Mouse (Mus musculus) CH12.LX (cell line): Measurements from ENCODE around the gene Fam178b. TPM values are rescaled to one million over a fixed set of nuclear protein-coding genes. Genes with fewer than 3 reads are reported as not detected.

Experiments
- DNase-seq: peaks from one replicate; pipeline ENCODE4 v3.0.0-alpha.2; 2013; ENCODE audit errors: extremely low read depth
- H3K27ac ChIP-seq: 2 replicates; pipeline ENCODE4 v1.5.1; 2012; ENCODE audit warnings: low read depth, mild to moderate bottlenecking, control low read depth, moderate library complexity; ENCODE audit not compliant: insufficient read depth
- H3K27me3 ChIP-seq: replicated peaks from 2 replicates; pipeline ENCODE3; 2012; ENCODE audit warnings: inconsistent platforms
- H3K36me3 ChIP-seq, 2 experiments: replicated peaks in 1 of 2; 2 replicates each; pipeline versions ENCODE3 to v1.6.1; 2012; ENCODE audit warnings: inconsistent platforms in 1 of 2, low read length in 1 of 2, mild to moderate bottlenecking in 1 of 2, mixed read lengths in 1 of 2, moderate library complexity in 1 of 2; ENCODE audit not compliant: control insufficient read depth in 1 of 2, insufficient read depth in 1 of 2
- H3K4me1 ChIP-seq, 2 experiments: 2 replicates each; pipeline ENCODE4 v1.6.1; 2012; ENCODE audit warnings: inconsistent platforms in 1 of 2, moderate library complexity in 1 of 2; ENCODE audit not compliant: insufficient read depth in 2 of 2, control insufficient read depth in 1 of 2
- H3K4me2 ChIP-seq: 2 replicates; pipeline ENCODE4 v1.6.1; 2012; ENCODE audit warnings: low read depth, mild to moderate bottlenecking, control low read depth; ENCODE audit not compliant: poor library complexity, insufficient read depth, severe bottlenecking
- H3K4me3 ChIP-seq, 3 experiments: fragments of 150-350 bp in 1 of 3; sonication (generic) in 1 of 3; replicated peaks in 1 of 3; 2 replicates each; pipeline versions ENCODE3 to v1.5.1; 2011 to 2012; ENCODE audit warnings: low read depth in 2 of 3, low read length in 2 of 3, mild to moderate bottlenecking in 2 of 3, moderate library complexity in 2 of 3, control low read depth in 1 of 3, improper control_type of control experiment in 1 of 3, inconsistent platforms in 1 of 3, mixed read lengths in 1 of 3; ENCODE audit not compliant: poor library complexity in 1 of 3
- H3K79me2 ChIP-seq: replicated peaks from 2 replicates; pipeline ENCODE4 v1.6.1; 2012; ENCODE audit warnings: mild to moderate bottlenecking, moderate library complexity; ENCODE audit not compliant: control insufficient read depth, poor library complexity, insufficient read depth, severe bottlenecking; ENCODE audit errors: extremely low read depth
- H3K9ac ChIP-seq: 2 replicates; pipeline ENCODE4 v1.6.1; 2012; ENCODE audit warnings: low read depth, mild to moderate bottlenecking, control low read depth, moderate library complexity; ENCODE audit not compliant: insufficient read depth
- H3K9me3 ChIP-seq: replicated peaks from 2 replicates; pipeline ENCODE3; 2012; ENCODE audit warnings: low read length, inconsistent platforms, mixed read lengths
- BHLHE40 ChIP-seq: IDR thresholded peaks from 2 replicates; pipeline ENCODE4 v1.6.1; 2011; ENCODE audit warnings: mild to moderate bottlenecking, low read depth, low read length, improper control_type of control experiment
- CHD1 ChIP-seq: IDR thresholded peaks from 2 replicates; pipeline ENCODE4 v1.6.1; 2012; ENCODE audit warnings: low read depth, low read length, improper control_type of control experiment, inconsistent platforms
- CHD2 ChIP-seq: IDR thresholded peaks from 2 replicates; pipeline ENCODE4 v1.6.1; 2011; ENCODE audit warnings: low read length, improper control_type of control experiment
- CTCF ChIP-seq, 2 experiments: IDR thresholded peaks in 1 of 2; conservative IDR thresholded peaks in 1 of 2; 2 replicates each; pipeline ENCODE4 v1.5.1; 2011 to 2012; ENCODE audit warnings: low read depth in 2 of 2, low read length in 2 of 2, improper control_type of control experiment in 1 of 2, inconsistent platforms in 1 of 2, mild to moderate bottlenecking in 1 of 2, moderate library complexity in 1 of 2
- ELF1 ChIP-seq: IDR thresholded peaks from 2 replicates; pipeline ENCODE4 v1.6.1; 2014; ENCODE audit warnings: low read depth, mild to moderate bottlenecking, inconsistent platforms, low read length, improper control_type of control experiment
- EP300 ChIP-seq: IDR thresholded peaks from 2 replicates; pipeline ENCODE4 v1.6.1; 2011; ENCODE audit warnings: low read length, improper control_type of control experiment
- ETS1 ChIP-seq: conservative IDR thresholded peaks from 2 replicates; pipeline ENCODE4 v1.6.1; 2012; ENCODE audit warnings: low read depth, mild to moderate bottlenecking, inconsistent platforms, low read length, improper control_type of control experiment, moderate library complexity
- GABPA ChIP-seq: IDR thresholded peaks from 2 replicates; pipeline ENCODE4 v1.6.1; 2012; ENCODE audit warnings: low read depth, low read length, improper control_type of control experiment, inconsistent platforms; ENCODE audit not compliant: insufficient replicate concordance
- HCFC1 ChIP-seq: IDR thresholded peaks from 2 replicates; pipeline ENCODE4 v1.6.1; 2012; ENCODE audit warnings: low read depth, mild to moderate bottlenecking, inconsistent platforms, low read length, improper control_type of control experiment
- JUN ChIP-seq: IDR thresholded peaks from 2 replicates; pipeline ENCODE4 v1.6.1; 2011; ENCODE audit warnings: low read depth, mild to moderate bottlenecking, low read length, improper control_type of control experiment, moderate library complexity; ENCODE audit not compliant: insufficient read depth
- JUND ChIP-seq: conservative IDR thresholded peaks from 2 replicates; pipeline ENCODE4 v1.6.1; 2011; ENCODE audit warnings: low read depth, low read length, improper control_type of control experiment
- KAT2A ChIP-seq: IDR thresholded peaks from 2 replicates; pipeline ENCODE4 v1.6.1; 2012; ENCODE audit warnings: low read length, improper control_type of control experiment, inconsistent platforms; ENCODE audit not compliant: insufficient replicate concordance
- MAFK ChIP-seq: IDR thresholded peaks from 2 replicates; pipeline ENCODE4 v1.6.1; 2011; ENCODE audit warnings: low read length, improper control_type of control experiment; ENCODE audit not compliant: insufficient replicate concordance
- MAX ChIP-seq: IDR thresholded peaks from 2 replicates; pipeline ENCODE4 v1.6.1; 2011; ENCODE audit warnings: low read length, improper control_type of control experiment
- MAZ ChIP-seq: IDR thresholded peaks from 2 replicates; pipeline ENCODE4 v1.6.1; 2012; ENCODE audit warnings: low read depth, mild to moderate bottlenecking, inconsistent platforms, low read length, improper control_type of control experiment, moderate library complexity
- MEF2A ChIP-seq: IDR thresholded peaks from 2 replicates; pipeline ENCODE4 v1.6.1; 2014; ENCODE audit warnings: low read depth, mild to moderate bottlenecking, inconsistent platforms, low read length, improper control_type of control experiment, borderline replicate concordance
- PAX5 ChIP-seq: IDR thresholded peaks from 2 replicates; pipeline ENCODE4 v1.6.1; 2012; ENCODE audit warnings: low read length, inconsistent platforms, mixed read lengths
- RAD21 ChIP-seq: IDR thresholded peaks from 2 replicates; pipeline ENCODE4 v1.6.1; 2011; ENCODE audit warnings: low read depth, mild to moderate bottlenecking, low read length, improper control_type of control experiment, moderate library complexity
- SIN3A ChIP-seq: IDR thresholded peaks from 2 replicates; pipeline ENCODE4 v1.6.1; 2012; ENCODE audit warnings: low read length, improper control_type of control experiment, inconsistent platforms
- SMC3 ChIP-seq: IDR thresholded peaks from 2 replicates; pipeline ENCODE4 v1.6.1; 2011; ENCODE audit warnings: low read depth, low read length, improper control_type of control experiment
- TBP ChIP-seq: conservative IDR thresholded peaks from 2 replicates; pipeline ENCODE4 v1.6.1; 2011; ENCODE audit warnings: low read depth, low read length, improper control_type of control experiment
- TCF12 ChIP-seq: IDR thresholded peaks from 2 replicates; pipeline ENCODE4 v1.6.1; 2014; ENCODE audit warnings: low read depth, mild to moderate bottlenecking, inconsistent platforms, low read length, improper control_type of control experiment
- UBTF ChIP-seq: IDR thresholded peaks from 2 replicates; pipeline ENCODE4 v1.6.1; 2012; ENCODE audit warnings: low read depth, mild to moderate bottlenecking, inconsistent platforms, low read length, improper control_type of control experiment, moderate library complexity
- USF1 ChIP-seq: IDR thresholded peaks from 2 replicates; pipeline ENCODE4 v1.6.1; 2014; ENCODE audit warnings: low read depth, mild to moderate bottlenecking, inconsistent platforms, low read length, improper control_type of control experiment
- USF2 ChIP-seq: conservative IDR thresholded peaks from 2 replicates; pipeline ENCODE4 v1.6.1; 2011; ENCODE audit warnings: low read depth, low read length, improper control_type of control experiment
- ZC3H11A ChIP-seq: IDR thresholded peaks from 2 replicates; pipeline ENCODE4 v1.6.1; 2012; ENCODE audit warnings: low read depth, mild to moderate bottlenecking, inconsistent platforms, low read length, improper control_type of control experiment
- ZKSCAN1 ChIP-seq: IDR thresholded peaks from 2 replicates; pipeline ENCODE4 v1.6.1; 2012; ENCODE audit warnings: low read depth, inconsistent platforms, low read length, improper control_type of control experiment, borderline replicate concordance
- ZNF384 ChIP-seq: IDR thresholded peaks from 2 replicates; pipeline ENCODE4 v1.6.1; 2012; ENCODE audit warnings: low read depth, low read length, improper control_type of control experiment, inconsistent platforms
- dilution Hi-C: fragments of 300-500 bp; cut with MboI; formaldehyde crosslinking; loops from 2 replicates; pipeline ENCODE4 v1.14.3; 2020; ENCODE audit warnings: low sequenced_read_pairs; ENCODE audit not compliant: extremely low pct_unique_long_range_greater_than_20kb, extremely low pct_ligation_motif_present
- in situ Hi-C: fragments of 300-500 bp; cut with MboI; formaldehyde crosslinking; loops from 3 replicates; pipeline ENCODE4 v1.14.3; 2019; ENCODE audit warnings: low sequenced_read_pairs, low pct_ligation_motif_present, low pct_unique_long_range_greater_than_20kb, mixed read lengths
- polyA plus RNA-seq: library from polyadenylated mRNA; unstranded; fragments of >175 nt; gene quantifications from 2 replicates; pipeline ENCODE4 v1.2.1, GENCODE M21; 2012; ENCODE audit warnings: low read depth; ENCODE audit not compliant: insufficient read length
- total RNA-seq, 2 experiments: library from RNA; depleted of rRNA; stranded (reverse); fragments of 300-350 nt in 1 of 2; fragments of >200 nt in 1 of 2; gene quantifications; 2 replicates each; pipeline ENCODE4 v1.2.3; 2012 to 2014

Gene Fam178b
- total and polyA plus RNA-seq, 3 experiments, result 0.50 TPM; not detected in 2

DNA sequence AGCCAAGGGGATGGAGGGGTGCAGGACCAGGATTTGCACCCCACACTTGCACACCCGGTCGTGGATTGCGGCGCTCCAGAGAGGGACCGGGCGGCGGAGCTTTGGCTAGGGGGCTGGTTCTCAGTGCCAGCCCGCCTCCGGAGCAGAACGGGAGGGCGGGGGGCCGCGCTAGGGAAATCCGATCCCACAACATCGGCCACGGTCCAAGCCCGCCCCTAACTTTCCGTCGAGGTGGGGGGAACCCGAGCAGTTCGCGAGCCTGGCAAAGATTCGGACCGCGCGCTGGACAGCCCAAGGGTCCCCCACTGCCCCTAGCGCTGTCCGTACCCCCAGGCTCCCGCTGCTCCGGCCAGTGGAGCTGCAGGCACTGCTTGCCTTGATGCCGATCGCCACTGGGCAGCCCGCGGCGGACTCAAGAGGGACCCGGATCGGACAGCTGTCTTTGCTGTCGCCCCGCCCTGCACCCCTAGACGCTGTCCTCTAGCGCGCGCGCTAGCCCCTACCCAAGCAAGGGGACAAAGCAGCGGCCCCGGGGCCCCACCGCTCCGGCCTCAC is 125.4 kb downstream of the Fam178b start:
- peak; percentile 59; the same call in 1 of the 2 replicates for TF ChIP-seq UBTF
- no peak for TF ChIP-seq ZKSCAN1
- TF ChIP-seq, all 38 proteins: peak for 1
- H3K9ac ChIP-seq, result peak overlapping the region; percentile 15
- H3K79me2 ChIP-seq, result no peaks in the 10 kb centered on the region
- in situ Hi-C loops, result loop anchor here (5.0 kb wide), 1 partner anchor 75 kb away; no protein-coding TSS in a partner anchor
- peaks cover 5 to 10% of the 10 kb centered on the region in 2 experiments for H3K36me3 ChIP-seq
- no peak for DNase-seq
- H3K4me1 ChIP-seq, result peaks cover 14 to 53% of the 10 kb centered on the region in 2 experiments
- no peaks in the 10 kb centered on the region for H3K9me3 ChIP-seq
- H3K27ac ChIP-seq, result no peak overlapping the region
- H3K4me3 ChIP-seq, result peak overlapping the region; percentile 58 to 77 (median 71)
- H3K4me2 ChIP-seq, result peak overlapping the region; percentile 97
- dilution Hi-C loops, result no loop called here
- H3K27me3 ChIP-seq, result peaks cover 38% of the 10 kb centered on the region

DNA sequence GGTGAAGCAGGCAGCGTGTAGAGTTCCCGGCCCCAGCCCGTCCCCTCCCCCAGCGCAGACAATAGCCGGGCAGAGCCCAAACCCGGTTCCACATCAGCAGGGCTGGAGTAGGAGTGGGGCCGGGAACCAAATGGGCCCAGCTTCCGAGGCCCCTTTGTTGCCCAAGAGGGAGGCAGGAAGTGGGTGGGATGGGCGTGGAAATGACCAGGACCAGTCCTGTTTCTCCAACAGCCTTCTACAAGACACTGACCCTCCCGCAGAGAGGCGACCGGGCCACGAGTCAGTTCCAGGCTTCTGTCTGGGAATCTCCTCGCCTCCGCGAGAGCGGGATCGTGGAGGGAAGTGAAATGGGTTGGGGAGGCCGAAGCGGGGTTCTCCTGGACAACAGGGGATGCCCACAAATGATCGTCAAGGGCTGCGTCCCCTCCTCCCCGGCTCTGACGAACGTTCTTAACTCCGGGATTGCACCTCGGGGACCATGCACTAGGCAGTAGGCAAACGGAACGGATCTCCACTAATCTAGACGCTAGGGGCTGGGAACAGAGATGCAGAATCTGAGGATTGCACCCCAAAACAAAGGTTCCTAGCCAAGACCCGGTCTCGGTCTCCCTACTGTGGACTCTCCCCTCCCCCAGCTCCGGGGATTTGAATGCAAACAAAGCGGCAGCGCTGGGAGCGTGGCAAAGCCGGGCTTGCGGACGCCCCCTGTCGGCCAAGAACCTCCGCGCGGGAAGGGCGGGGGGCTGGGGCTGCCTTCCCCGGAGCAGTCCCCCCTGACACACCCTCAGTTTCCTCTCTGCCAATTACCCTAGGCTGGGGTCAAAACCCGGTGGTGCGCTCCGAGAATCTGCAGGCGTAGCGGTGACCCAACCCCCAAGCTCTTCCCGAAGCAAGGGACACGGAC is 126.2 kb downstream of the Fam178b start:
- Histone ChIP-seq H3K27me3 (peaks cover 38% of the 10 kb centered on the region), H3K4me1 (peaks cover 14 to 50% of the 10 kb centered on the region in 2 experiments), H3K27ac (peak overlapping the region; percentile 5; the same call in 1 of the 2 replicates), H3K36me3 (peaks cover 12 to 18% of the 10 kb centered on the region in 2 experiments), H3K4me2 (peak overlapping the region; percentile 97), H3K9me3 (no peaks in the 10 kb centered on the region), H3K79me2 (no peaks in the 10 kb centered on the region), H3K4me3 (peak overlapping the region; percentile 58 to 77 (median 71)), H3K9ac (peak overlapping the region; percentile 60)
- dilution Hi-C loops, result no loop called here
- in situ Hi-C loops, result loop anchor here (5.0 kb wide), 1 partner anchor 75 kb away; no protein-coding TSS in a partner anchor
- DNase-seq, result peak; percentile 77
- TF ChIP-seq BHLHE40 (0 out of 2 replicates have a peak, but pooled peaks have one; percentile 35), SIN3A (no peak; the same call in none of the 2 replicates), GABPA (no peak), MAFK (no peak), MAZ (peak; percentile 90), ZKSCAN1 (no peak), CHD1 (0 out of 2 replicates have a peak, but pooled peaks have one; percentile 49), KAT2A (0 out of 2 replicates have a peak, but pooled peaks have one; percentile 44), JUND (no peak), ELF1 (peak; percentile 47), USF2 (no peak), CHD2 (peak; percentile 91), SMC3 (peak; percentile 38), RAD21 (peak; percentile 24), EP300 (peak; percentile 33; the same call in 1 of the 2 replicates), USF1 (no peak), TBP (no peak), TCF12 (peak; percentile 43; the same call in 1 of the 2 replicates), ETS1 (peak; percentile 39), CTCF (conservative IDR thresholded peaks at IDR 0.05 in 1 of 2, IDR thresholded peaks at IDR 0.05 in 1 of 2; ENCODE audit: low read depth in 2 of 2, low read length in 2 of 2) (peak in 1 of 2 experiments; percentile 76; a peak in 2 of 4 replicates), MEF2A (peak; percentile 54; the same call in 1 of the 2 replicates), HCFC1 (peak; percentile 57), UBTF (no peak), ZC3H11A (no peak), ZNF384 (no peak), PAX5 (no peak), MAX (peak; percentile 86), JUN (no peak)
